Mouse (Mus musculus) midbrain, postnatal 0 days (tissue): Measurements from ENCODE around the gene Fzd7. TPM values are rescaled to one million over a fixed set of nuclear protein-coding genes. Genes with fewer than 3 reads are reported as not detected.
"Not testable (repeated sequence)": the region's sequence is repeated elsewhere in the genome, so short reads cannot be mapped to it uniquely, and the experiment has no call there.

Experiments
- ATAC-seq: fragments of 200-750 bp; cut with Nextera tagmentation; 2 replicates; pipeline ENCODE4 v1.8.0; 2017; ENCODE audit warnings: moderate number of reproducible peaks, mild to moderate bottlenecking, moderate TSS enrichment, moderate library complexity; ENCODE audit not compliant: low FRiP score
- DNase-seq: peaks from one replicate; pipeline ENCODE4 v3.0.0-alpha.2; 2015; ENCODE audit warnings: low spot score
- H3K27ac ChIP-seq: fragments of 300-500 bp; sonication (generic); 2 replicates; pipeline ENCODE4 v1.5.1; 2014; ENCODE audit warnings: low read depth, mild to moderate bottlenecking, low read length, mixed read lengths
- H3K27me3 ChIP-seq: fragments of 300-500 bp; sonication (generic); 2 replicates; pipeline ENCODE4 v1.6.1; 2014; ENCODE audit warnings: low read length, control low read depth, mixed read lengths; ENCODE audit not compliant: insufficient read depth
- H3K36me3 ChIP-seq: fragments of 300-500 bp; sonication (generic); 2 replicates; pipeline ENCODE4 v1.6.1; 2014; ENCODE audit warnings: low read length, control low read depth, mixed read lengths; ENCODE audit not compliant: insufficient read depth
- H3K4me1 ChIP-seq: fragments of 300-500 bp; sonication (generic); 2 replicates; pipeline ENCODE4 v1.6.1; 2014; ENCODE audit warnings: mild to moderate bottlenecking, control low read depth, antibody characterized with exemption, low read length, mixed read lengths; ENCODE audit not compliant: insufficient read depth
- H3K4me2 ChIP-seq: fragments of 300-500 bp; sonication (generic); 2 replicates; pipeline ENCODE4 v1.6.1; 2014; ENCODE audit warnings: low read depth, mild to moderate bottlenecking, low read length, mixed read lengths; ENCODE audit not compliant: poor library complexity, severe bottlenecking
- H3K4me3 ChIP-seq: fragments of 300-500 bp; sonication (generic); 2 replicates; pipeline ENCODE4 v1.5.1; 2014; ENCODE audit warnings: low read depth, mild to moderate bottlenecking, low read length, moderate library complexity
- H3K9ac ChIP-seq: fragments of 300-500 bp; sonication (generic); replicated peaks from 2 replicates; pipeline ENCODE4 v1.6.1; 2014; ENCODE audit warnings: mild to moderate bottlenecking, low read length, moderate library complexity, mixed read lengths; ENCODE audit not compliant: poor library complexity, severe bottlenecking
- H3K9me3 ChIP-seq: fragments of 300-500 bp; sonication (generic); 2 replicates; pipeline ENCODE4 v1.6.1; 2016; ENCODE audit warnings: low read length, control low read depth
- CTCF ChIP-seq: IDR thresholded peaks from 2 replicates; pipeline ENCODE4 v1.5.1; 2016; ENCODE audit warnings: antibody characterized with exemption, mild to moderate bottlenecking
- WGBS: fragments of 180-500 bp; shearing (Covaris S2); extraction: QIAGEN DNeasy Blood & Tissue Kit; methylation state at CpG from one replicate; pipeline ENCODE4 v1.1.7; 2014; 5-methylcytosine and 5-hydroxymethylcytosine counted together
- polyA plus RNA-seq: library from polyadenylated mRNA; unstranded; fragments of >200 nt; fragmentation: Nextera tagmentation; extraction: Ambion mirVana; gene quantifications from 2 replicates; pipeline ENCODE4 v1.2.1, GENCODE M21; 2015
- total RNA-seq: library from RNA; depleted of rRNA; stranded (reverse); fragments of >200 nt; gene quantifications from 2 replicates; pipeline ENCODE4 v1.2.3, GENCODE M21; 2014

The Fzd7 gene
- total and polyA plus RNA-seq, 2 experiments from 2014 or later = 1.7 to 11.9 TPM

DNA sequence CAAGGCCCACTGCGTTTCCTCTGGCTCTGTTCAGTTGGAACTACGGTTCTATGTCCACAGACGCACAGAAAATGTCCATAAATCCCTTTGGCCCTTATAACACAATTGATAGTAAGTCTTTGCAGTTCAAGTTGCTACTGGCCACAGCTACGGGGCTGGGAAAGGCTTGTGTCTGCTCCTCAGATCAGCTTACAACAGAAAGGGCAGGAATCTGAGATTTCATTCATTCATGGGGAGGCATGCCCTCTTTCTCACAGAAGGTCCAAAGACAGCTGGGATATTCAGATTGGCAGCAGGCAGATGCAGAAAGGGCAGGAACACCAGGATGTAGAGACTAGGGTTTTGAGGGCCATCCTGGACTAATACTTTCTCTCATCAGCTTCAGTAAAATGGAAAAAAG lies 43.9 kb upstream of the Fzd7 start:
- DNase-seq (no peak), ATAC-seq (no peak)
- H3K27ac ChIP-seq = no peak overlapping the region
- H3K9ac ChIP-seq = no peak overlapping the region
- H3K4me1 ChIP-seq = no peaks in the 10 kb centered on the region
- H3K4me2 ChIP-seq = no peak overlapping the region
- no peaks in the 10 kb centered on the region for H3K9me3 ChIP-seq
- no peaks in the 10 kb centered on the region for H3K36me3 ChIP-seq
- 42% methylated on average over 4 of the region's 4 CpGs for WGBS
- H3K4me3 ChIP-seq = no peak overlapping the region
- H3K27me3 ChIP-seq = no peaks in the 10 kb centered on the region
- TF ChIP-seq CTCF = no peak

DNA sequence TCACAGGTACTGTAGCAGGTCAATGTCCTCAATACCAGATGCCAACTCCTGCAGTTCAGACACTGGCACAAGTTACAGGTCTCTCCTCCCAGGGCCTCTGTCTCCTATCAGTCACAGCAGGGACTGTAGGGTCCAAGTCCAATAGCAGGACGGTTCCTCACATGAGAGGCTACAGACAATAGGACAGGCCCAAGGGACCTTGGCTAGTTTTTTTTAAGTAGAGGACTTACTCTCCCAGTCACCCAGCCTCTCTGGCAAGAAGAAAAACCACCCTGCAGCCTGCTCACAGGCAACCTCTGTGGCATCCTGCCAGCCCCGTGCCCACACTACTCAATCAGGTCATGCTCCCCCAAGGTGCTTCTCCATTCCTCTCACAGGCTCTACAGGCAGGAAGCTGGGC lies 43.0 kb upstream of the Fzd7 start:
- H3K36me3 ChIP-seq = no peaks in the 10 kb centered on the region
- no peak overlapping the region for H3K9ac ChIP-seq
- DNase-seq (no peak), ATAC-seq (no peak)
- WGBS = 74% methylated on average over 2 of the region's 2 CpGs
- no peak overlapping the region for H3K27ac ChIP-seq
- TF ChIP-seq CTCF = no peak
- H3K27me3 ChIP-seq = no peaks in the 10 kb centered on the region
- H3K9me3 ChIP-seq = no peaks in the 10 kb centered on the region
- no peak overlapping the region for H3K4me2 ChIP-seq
- H3K4me1 ChIP-seq = no peaks in the 10 kb centered on the region
- H3K4me3 ChIP-seq = no peak overlapping the region

DNA sequence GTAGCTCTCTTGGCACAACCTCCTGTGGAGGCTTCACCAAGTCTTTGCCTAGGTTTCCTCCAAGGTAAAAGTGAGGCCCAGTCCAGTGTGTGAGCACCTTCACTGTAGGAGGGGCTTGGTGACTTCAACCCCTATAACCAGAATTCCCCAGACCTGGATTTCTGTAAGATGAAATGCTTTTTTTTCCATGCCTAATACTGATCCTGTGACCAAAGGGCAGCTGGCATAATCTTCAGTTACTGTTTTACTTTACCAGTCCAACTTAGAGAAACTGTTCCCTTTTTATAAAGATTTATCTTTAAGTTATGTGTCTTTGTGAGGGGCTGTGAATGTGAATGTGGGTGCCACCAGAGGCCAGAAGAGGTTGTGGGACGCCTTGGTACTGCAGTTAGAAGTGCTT lies 42.3 kb upstream of the Fzd7 start:
- DNase-seq (no peak), ATAC-seq (no peak)
- 95% methylated on average over 1 of the region's 1 CpGs for WGBS
- no peak for TF ChIP-seq CTCF
- Histone ChIP-seq H3K4me1 (no peaks in the 10 kb centered on the region), H3K9ac (no peak overlapping the region), H3K36me3 (no peaks in the 10 kb centered on the region), H3K4me3 (no peak overlapping the region), H3K27ac (no peak overlapping the region), H3K9me3 (no peaks in the 10 kb centered on the region), H3K27me3 (no peaks in the 10 kb centered on the region), H3K4me2 (no peak overlapping the region)

GRCm38 (mm10) chr1:59442721-59443120 lies 39.5 kb upstream of the Fzd7 start:
- not testable (repeated sequence) for ATAC-seq, DNase-seq, H3K4me1 ChIP-seq, H3K9me3 ChIP-seq, H3K36me3 ChIP-seq, H3K9ac ChIP-seq, H3K27ac ChIP-seq, H3K27me3 ChIP-seq, H3K4me3 ChIP-seq, H3K4me2 ChIP-seq
- 92% methylated on average over 14 of the region's 14 CpGs for WGBS

DNA sequence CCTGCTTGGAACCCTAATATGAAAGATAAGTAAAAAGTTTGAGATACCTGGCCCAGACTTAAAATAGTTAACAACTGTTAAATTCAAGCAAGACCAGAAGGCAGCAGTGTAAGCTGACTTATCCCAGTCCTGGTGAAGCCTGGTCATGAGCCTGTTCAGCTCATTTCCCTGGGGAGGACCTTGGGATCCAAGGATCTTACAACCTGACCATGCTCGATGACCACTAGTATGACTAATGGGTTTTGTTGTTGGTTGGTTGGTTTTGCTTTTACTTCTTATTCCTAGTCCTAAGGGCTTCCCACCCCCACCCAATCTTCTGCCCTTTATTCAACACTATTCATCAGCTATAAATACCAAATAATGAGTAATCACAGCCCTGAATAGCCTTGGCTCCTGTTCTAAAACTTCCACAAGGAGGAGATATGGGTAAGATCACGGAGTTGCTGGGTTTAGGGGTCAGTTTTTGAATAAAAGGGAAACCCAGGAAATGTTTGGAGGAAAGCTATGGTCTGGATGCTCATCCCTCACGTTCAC lies 38.0 kb upstream of the Fzd7 start:
- no peaks in the 10 kb centered on the region for H3K4me1 ChIP-seq
- H3K4me3 ChIP-seq = no peak overlapping the region
- H3K27ac ChIP-seq = no peak overlapping the region
- H3K4me2 ChIP-seq = no peak overlapping the region
- no peak overlapping the region for H3K9ac ChIP-seq
- no peak for DNase-seq
- TF ChIP-seq CTCF = no peak
- no peaks in the 10 kb centered on the region for H3K36me3 ChIP-seq
- 63% methylated on average over 3 of the region's 3 CpGs for WGBS
- no peak for ATAC-seq
- H3K9me3 ChIP-seq = no peaks in the 10 kb centered on the region
- no peaks in the 10 kb centered on the region for H3K27me3 ChIP-seq

DNA sequence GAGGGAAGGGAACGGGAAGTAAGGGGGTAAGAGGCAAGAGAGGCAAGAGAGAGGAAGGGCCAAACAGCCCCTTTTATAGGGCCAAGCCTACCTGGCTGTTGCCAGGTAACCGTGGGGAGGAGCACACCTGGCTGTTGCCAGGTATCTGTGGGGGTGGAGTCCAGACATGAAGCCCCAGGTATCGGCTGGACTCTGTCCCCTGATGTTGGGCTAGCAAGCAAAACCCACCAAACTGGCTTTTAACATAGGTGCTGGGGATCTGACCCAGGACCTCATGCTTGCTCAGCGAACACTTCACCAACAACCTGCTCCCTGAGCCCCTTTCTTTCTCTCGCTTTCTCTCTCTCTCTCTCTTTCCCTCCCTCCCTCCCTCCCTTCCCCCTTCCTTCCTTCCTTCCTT lies 37.0 kb upstream of the Fzd7 start:
- Histone ChIP-seq H3K9me3 (no peaks in the 10 kb centered on the region), H3K9ac (no peak overlapping the region), H3K27me3 (no peaks in the 10 kb centered on the region), H3K4me3 (no peak overlapping the region), H3K4me1 (no peaks in the 10 kb centered on the region), H3K36me3 (no peaks in the 10 kb centered on the region), H3K27ac (no peak overlapping the region), H3K4me2 (no peak overlapping the region)
- ATAC-seq (no peak), DNase-seq (no peak)
- 89% methylated on average over 5 of the region's 5 CpGs for WGBS
- no peak for TF ChIP-seq CTCF
